Mouse (Mus musculus) CH12.LX (cell line): Measurements from ENCODE around the gene Spata1.

Source experiments
- CTCF ChIP-seq, 2 experiments: IDR thresholded peaks in 1 of 2; conservative IDR thresholded peaks in 1 of 2; 2 replicates each; pipeline ENCODE4 v1.5.1; 2011 to 2012; ENCODE audit warnings: low read depth in 2 of 2, low read length in 2 of 2, improper control_type of control experiment in 1 of 2, inconsistent platforms in 1 of 2, mild to moderate bottlenecking in 1 of 2, moderate library complexity in 1 of 2
- ELF1 ChIP-seq: IDR thresholded peaks from 2 replicates; pipeline ENCODE4 v1.6.1; 2014; ENCODE audit warnings: low read depth, mild to moderate bottlenecking, inconsistent platforms, low read length, improper control_type of control experiment
- HCFC1 ChIP-seq: IDR thresholded peaks from 2 replicates; pipeline ENCODE4 v1.6.1; 2012; ENCODE audit warnings: low read depth, mild to moderate bottlenecking, inconsistent platforms, low read length, improper control_type of control experiment
- JUN ChIP-seq: IDR thresholded peaks from 2 replicates; pipeline ENCODE4 v1.6.1; 2011; ENCODE audit warnings: low read depth, mild to moderate bottlenecking, low read length, improper control_type of control experiment, moderate library complexity; ENCODE audit not compliant: insufficient read depth
- TBP ChIP-seq: conservative IDR thresholded peaks from 2 replicates; pipeline ENCODE4 v1.6.1; 2011; ENCODE audit warnings: low read depth, low read length, improper control_type of control experiment
- TCF12 ChIP-seq: IDR thresholded peaks from 2 replicates; pipeline ENCODE4 v1.6.1; 2014; ENCODE audit warnings: low read depth, mild to moderate bottlenecking, inconsistent platforms, low read length, improper control_type of control experiment
- ZKSCAN1 ChIP-seq: IDR thresholded peaks from 2 replicates; pipeline ENCODE4 v1.6.1; 2012; ENCODE audit warnings: low read depth, inconsistent platforms, low read length, improper control_type of control experiment, borderline replicate concordance

DNA sequence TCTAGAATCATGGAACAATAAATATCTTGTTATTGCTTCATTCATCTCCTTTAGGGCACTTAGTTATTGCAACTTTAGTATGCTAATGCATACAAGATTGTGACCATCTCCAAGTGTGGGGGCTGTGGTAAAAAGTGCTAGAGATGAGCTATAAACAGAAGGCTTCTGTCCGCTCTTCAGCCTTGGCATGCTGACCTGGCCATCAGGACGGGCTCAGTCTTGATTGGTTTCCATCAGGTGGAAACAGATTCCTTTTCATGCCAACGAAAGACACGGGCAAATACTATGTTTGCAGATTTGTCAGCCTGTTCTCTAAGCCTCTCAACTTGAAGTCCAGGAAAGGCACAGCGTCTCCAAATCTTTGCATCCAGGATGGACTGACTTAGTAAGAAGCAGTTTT lies 52.4 kb downstream of the Spata1 start:
- TF ChIP-seq TCF12 (no peak), ZKSCAN1 (no peak), ELF1 (no peak), CTCF (conservative IDR thresholded peaks at IDR 0.05 in 1 of 2, IDR thresholded peaks at IDR 0.05 in 1 of 2; ENCODE audit: low read depth in 2 of 2, low read length in 2 of 2) (no peak), TBP (no peak), HCFC1 (no peak), JUN (no peak)
